Mouse (Mus musculus) heart, embryonic 15.5 days (tissue): ENCODE measurements at regions not wholly inside any gene's neighbourhood (a gene's known extent, or its start where the extent isn't known, plus 50 kb on each side); places are given as distances from the start of the nearest gene placed in this dataset.

Experiments used
- ATAC-seq: fragments of 200-750 bp; cut with Nextera tagmentation; replicated peaks from 2 replicates; pipeline ENCODE4 v1.8.0; 2017; ENCODE audit warnings: low read depth, moderate TSS enrichment; ENCODE audit not compliant: insufficient number of reproducible peaks, insufficient read depth, low FRiP score
- H3K27ac ChIP-seq: fragments of 300-500 bp; sonication (generic); 2 replicates; pipeline ENCODE4 v1.5.1; 2015; ENCODE audit warnings: mild to moderate bottlenecking, inconsistent platforms
- H3K27me3 ChIP-seq: fragments of 300-500 bp; sonication (generic); 2 replicates; pipeline ENCODE4 v1.6.1; 2015; ENCODE audit warnings: inconsistent platforms
- H3K36me3 ChIP-seq: fragments of 300-500 bp; sonication (generic); 2 replicates; pipeline ENCODE4 v1.6.1; 2015; ENCODE audit warnings: mild to moderate bottlenecking, inconsistent platforms
- H3K4me1 ChIP-seq: fragments of 300-500 bp; sonication (generic); replicated peaks from 2 replicates; pipeline ENCODE4 v1.6.1; 2015; ENCODE audit warnings: inconsistent platforms
- H3K4me2 ChIP-seq: fragments of 300-500 bp; sonication (generic); 2 replicates; pipeline ENCODE4 v1.6.1; 2015; ENCODE audit warnings: inconsistent platforms, mild to moderate bottlenecking, moderate library complexity
- H3K4me3 ChIP-seq: fragments of 300-500 bp; sonication (generic); 2 replicates; pipeline ENCODE4 v1.5.1; 2015; ENCODE audit warnings: mild to moderate bottlenecking, inconsistent platforms
- H3K9ac ChIP-seq: fragments of 300-500 bp; sonication (generic); 2 replicates; pipeline ENCODE4 v1.6.1; 2015; ENCODE audit warnings: mild to moderate bottlenecking, inconsistent platforms
- H3K9me3 ChIP-seq: fragments of 300-500 bp; sonication (generic); replicated peaks from 2 replicates; pipeline ENCODE4 v1.6.1; 2016; ENCODE audit warnings: inconsistent platforms
- WGBS: fragments of 180-500 bp; shearing (Covaris S2); methylation state at CpG from one replicate; pipeline ENCODE4 v1.1.7; 2015; ENCODE audit warnings: mixed read lengths; 5-methylcytosine and 5-hydroxymethylcytosine counted together

DNA sequence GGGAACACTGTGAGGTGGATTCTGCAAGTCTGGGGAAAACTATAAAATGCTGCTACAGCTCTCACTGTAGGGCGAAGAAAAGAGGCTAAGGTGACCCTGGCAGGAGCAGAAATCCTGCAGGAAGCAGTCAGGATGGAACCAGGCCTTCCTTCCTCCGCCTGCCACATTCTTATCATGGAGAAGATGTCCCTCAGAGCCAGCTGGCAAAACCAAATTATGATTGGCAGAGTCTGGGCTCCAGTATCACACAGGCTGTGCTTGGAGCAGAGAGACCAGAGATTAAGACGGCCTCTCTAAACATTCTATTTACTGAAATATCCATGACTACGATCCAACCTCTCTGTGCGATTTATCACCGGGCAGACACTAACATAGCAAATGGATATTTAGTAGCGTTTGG is 92.2 kb upstream of the Max start:
- WGBS: 70% methylated on average over 7 of the region's 7 CpGs
- H3K4me3 ChIP-seq: no peak overlapping the region
- H3K36me3 ChIP-seq: no peaks in the 10 kb centered on the region
- no peak overlapping the region for H3K27ac ChIP-seq
- H3K9me3 ChIP-seq: no peaks in the 10 kb centered on the region
- 0 out of 2 replicates have a peak, but pooled peaks cover 5% of the 10 kb centered on the region for H3K27me3 ChIP-seq
- peaks cover 8% of the 10 kb centered on the region; the same call in 1 of the 2 replicates for H3K4me1 ChIP-seq
- no peak overlapping the region for H3K4me2 ChIP-seq
- no peak overlapping the region for H3K9ac ChIP-seq
- ATAC-seq: no peak

DNA sequence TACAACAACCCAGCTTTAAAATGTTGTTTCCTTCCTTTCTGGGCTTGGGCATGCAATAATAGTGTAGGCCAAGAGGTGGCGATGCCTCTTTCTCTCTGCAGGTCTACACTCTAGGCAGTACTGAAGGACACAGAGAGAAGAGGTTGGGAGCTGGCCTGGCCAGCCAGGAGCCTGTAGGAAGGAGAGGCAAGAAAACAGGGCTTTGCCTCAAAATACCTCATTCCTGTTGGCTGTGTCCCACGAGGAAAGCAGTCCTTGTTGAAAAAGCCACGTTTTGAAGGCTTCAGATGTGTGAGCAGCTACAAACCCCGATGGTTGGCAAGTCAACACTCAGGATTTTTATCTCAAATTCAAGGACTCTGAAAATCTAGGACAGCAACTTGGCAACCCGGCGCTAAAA is 90.9 kb upstream of the Max start:
- Histone ChIP-seq H3K4me1 (0 out of 2 replicates have a peak, but pooled peaks cover 8% of the 10 kb centered on the region), H3K9ac (no peak overlapping the region), H3K4me2 (no peak overlapping the region), H3K27ac (no peak overlapping the region), H3K36me3 (no peaks in the 10 kb centered on the region), H3K9me3 (no peaks in the 10 kb centered on the region), H3K27me3 (0 out of 2 replicates have a peak, but pooled peaks cover 6% of the 10 kb centered on the region), H3K4me3 (no peak overlapping the region)
- 56% methylated on average over 6 of the region's 6 CpGs for WGBS
- ATAC-seq: no peak

- Histone ChIP-seq H3K27ac (no peak overlapping the region), H3K9me3 (no peaks in the 10 kb centered on the region), H3K4me1 (peaks cover 7% of the 10 kb centered on the region; the same call in 1 of the 2 replicates), H3K36me3 (no peaks in the 10 kb centered on the region), H3K9ac (no peak overlapping the region), H3K27me3 (0 out of 2 replicates have a peak, but pooled peaks cover 6% of the 10 kb centered on the region), H3K4me2 (no peak overlapping the region), H3K4me3 (no peak overlapping the region)
- WGBS: 49% methylated on average over 11 of the region's 11 CpGs
- ATAC-seq: no peak
Observed at GRCm38 (mm10) chr12:77048380-77048779, 86.4 kb upstream of the Max start.

DNA sequence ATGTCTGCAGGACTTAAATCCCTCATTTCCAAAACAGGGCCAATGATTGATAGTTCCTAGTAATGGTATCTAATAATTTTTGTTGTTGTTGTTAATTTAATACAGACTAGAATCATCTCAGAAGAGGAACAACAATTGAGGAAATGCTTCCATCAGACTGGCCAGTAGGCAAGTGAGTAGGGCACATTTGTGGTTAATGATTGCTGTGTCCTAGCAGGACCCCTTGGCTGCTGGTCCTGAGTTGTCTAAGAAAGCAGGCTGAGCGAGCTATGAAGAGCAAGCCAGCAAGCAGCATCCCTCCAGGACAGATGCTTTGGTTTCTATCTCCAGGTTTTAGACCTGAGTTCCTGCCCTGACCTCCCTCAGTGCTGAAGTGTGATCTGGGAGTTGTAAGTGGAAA is 85.3 kb upstream of the Max start:
- Histone ChIP-seq H3K4me2 (no peak overlapping the region), H3K4me1 (peaks cover 7% of the 10 kb centered on the region; the same call in 1 of the 2 replicates), H3K4me3 (no peak overlapping the region), H3K27me3 (0 out of 2 replicates have a peak, but pooled peaks cover 6% of the 10 kb centered on the region), H3K36me3 (no peaks in the 10 kb centered on the region), H3K9ac (no peak overlapping the region), H3K9me3 (no peaks in the 10 kb centered on the region), H3K27ac (no peak overlapping the region)
- 96% methylated on average over 1 of the region's 1 CpGs for WGBS
- no peak for ATAC-seq

- 30% methylated on average over 2 of the region's 2 CpGs for WGBS
- ATAC-seq: 0 out of 2 replicates have a peak, but pooled peaks have one; percentile 22
- Histone ChIP-seq H3K9ac (no peak overlapping the region), H3K4me2 (no peak overlapping the region), H3K27me3 (0 out of 2 replicates have a peak, but pooled peaks cover 6% of the 10 kb centered on the region), H3K9me3 (no peaks in the 10 kb centered on the region), H3K36me3 (no peaks in the 10 kb centered on the region), H3K27ac (no peak overlapping the region), H3K4me3 (no peak overlapping the region), H3K4me1 (peaks cover 7% of the 10 kb centered on the region; the same call in 1 of the 2 replicates)
Observed at GRCm38 (mm10) chr12:77045956-77046355, 84.0 kb upstream of the Max start.

GRCm38 (mm10) chr12:77045356-77045755 is 83.4 kb upstream of the Max start:
- no peak overlapping the region for H3K4me3 ChIP-seq
- peaks cover 7% of the 10 kb centered on the region; the same call in 1 of the 2 replicates for H3K4me1 ChIP-seq
- 0 out of 2 replicates have a peak, but pooled peaks cover 6% of the 10 kb centered on the region for H3K27me3 ChIP-seq
- H3K36me3 ChIP-seq: no peaks in the 10 kb centered on the region
- no peak overlapping the region for H3K9ac ChIP-seq
- no peaks in the 10 kb centered on the region for H3K9me3 ChIP-seq
- H3K27ac ChIP-seq: no peak overlapping the region
- H3K4me2 ChIP-seq: no peak overlapping the region
- whole genome bisulfite sequencing: 77% methylated on average over 10 of the region's 10 CpGs
- no peak for ATAC-seq

DNA sequence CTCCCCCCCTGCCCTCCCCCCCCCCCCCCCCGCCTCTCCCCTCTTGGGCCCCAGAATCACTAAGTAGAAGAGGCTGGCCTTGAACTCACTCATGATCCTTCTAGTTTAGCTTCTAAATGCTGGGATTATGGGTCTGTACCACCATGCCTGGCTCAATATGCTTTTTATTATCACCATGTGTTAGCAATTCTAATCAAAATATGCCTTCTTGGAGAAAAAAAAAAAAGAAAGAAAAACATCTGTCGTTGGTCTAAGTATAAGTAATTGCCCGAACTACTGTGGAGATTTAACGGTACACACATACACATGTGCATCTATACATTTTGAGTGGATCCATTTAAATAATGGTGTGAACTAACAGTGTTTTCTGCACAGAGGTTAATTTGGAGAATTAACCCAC is 80.4 kb upstream of the Max start:
- no peak overlapping the region for H3K27ac ChIP-seq
- no peak overlapping the region for H3K4me2 ChIP-seq
- 65% methylated on average over 4 of the region's 4 CpGs for WGBS
- H3K27me3 ChIP-seq: no peaks in the 10 kb centered on the region
- H3K4me3 ChIP-seq: no peak overlapping the region
- H3K4me1 ChIP-seq: peaks cover 3% of the 10 kb centered on the region; the same call in 1 of the 2 replicates
- no peak for ATAC-seq
- H3K36me3 ChIP-seq: no peaks in the 10 kb centered on the region
- H3K9ac ChIP-seq: no peak overlapping the region
- H3K9me3 ChIP-seq: no peaks in the 10 kb centered on the region

DNA sequence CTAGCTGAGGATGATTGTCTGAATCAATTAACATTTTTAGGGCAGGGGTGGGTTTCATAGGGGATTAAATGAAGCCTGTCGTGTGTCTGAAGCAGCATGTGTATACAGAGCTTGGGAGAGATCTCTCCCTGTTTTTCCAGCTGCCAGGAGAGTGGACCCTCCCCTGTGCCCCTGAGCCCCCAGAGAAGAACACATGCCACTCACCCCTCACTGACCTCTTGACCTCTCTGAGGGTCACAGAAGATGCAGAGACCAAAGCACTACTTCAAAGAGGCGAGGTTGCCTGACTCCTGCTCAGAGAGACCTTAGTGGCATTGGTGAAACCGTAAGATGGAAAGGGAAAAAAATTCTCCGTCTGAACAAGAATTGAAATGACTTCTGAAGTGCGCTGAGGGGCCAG is 79.1 kb upstream of the Max start:
- WGBS: 62% methylated on average over 5 of the region's 5 CpGs
- H3K27ac ChIP-seq: no peak overlapping the region
- H3K9me3 ChIP-seq: no peaks in the 10 kb centered on the region
- no peaks in the 10 kb centered on the region for H3K36me3 ChIP-seq
- peaks cover under 1% of the 10 kb centered on the region; the same call in 1 of the 2 replicates for H3K4me1 ChIP-seq
- H3K9ac ChIP-seq: no peak overlapping the region
- H3K4me2 ChIP-seq: no peak overlapping the region
- no peak overlapping the region for H3K4me3 ChIP-seq
- H3K27me3 ChIP-seq: no peaks in the 10 kb centered on the region
- no peak for ATAC-seq

- WGBS: 80% methylated on average over 4 of the region's 4 CpGs
- no peaks in the 10 kb centered on the region for H3K36me3 ChIP-seq
- no peak overlapping the region for H3K9ac ChIP-seq
- H3K9me3 ChIP-seq: no peaks in the 10 kb centered on the region
- ATAC-seq: no peak
- H3K4me1 ChIP-seq: no peaks in the 10 kb centered on the region
- no peak overlapping the region for H3K4me3 ChIP-seq
- no peaks in the 10 kb centered on the region for H3K27me3 ChIP-seq
- H3K4me2 ChIP-seq: no peak overlapping the region
- H3K27ac ChIP-seq: no peak overlapping the region
Observed at GRCm38 (mm10) chr12:77039953-77040305, 77.9 kb upstream of the Max start.

DNA sequence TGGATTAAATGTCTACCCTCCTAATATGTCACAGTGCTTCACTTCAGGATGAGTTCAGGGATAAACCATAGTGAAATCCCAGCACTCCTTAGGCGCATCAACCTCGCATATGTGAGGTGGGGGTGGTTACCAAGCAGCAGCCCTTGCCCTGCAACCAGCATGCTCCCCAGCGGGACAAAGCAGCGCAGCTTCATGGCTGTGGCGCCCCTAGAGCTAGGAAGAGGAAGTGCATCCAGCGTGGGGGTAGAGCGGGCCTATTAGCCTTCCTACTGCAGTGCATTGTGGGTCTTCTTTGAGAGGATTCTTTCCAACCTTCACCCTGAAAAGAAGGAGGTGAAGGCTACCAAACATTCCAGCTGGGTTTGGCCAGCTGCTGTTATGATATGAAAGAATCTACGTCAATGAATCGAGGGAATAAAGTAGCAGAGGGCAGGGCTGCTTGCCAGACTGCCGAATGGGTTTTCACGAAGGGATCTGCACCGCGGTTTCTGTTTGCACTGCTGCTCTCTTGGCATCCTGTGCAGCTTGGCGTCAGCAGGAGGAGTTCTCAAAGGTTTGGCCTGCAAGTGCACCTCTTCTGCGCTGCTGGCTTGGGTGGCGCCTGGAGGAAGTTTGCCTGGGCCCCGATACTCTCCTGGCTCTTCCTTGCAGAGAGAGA is 77.4 kb upstream of the Max start:
- Histone ChIP-seq H3K4me2 (no peak overlapping the region), H3K27ac (no peak overlapping the region), H3K36me3 (no peaks in the 10 kb centered on the region), H3K9me3 (no peaks in the 10 kb centered on the region), H3K4me1 (no peaks in the 10 kb centered on the region), H3K9ac (no peak overlapping the region), H3K4me3 (no peak overlapping the region), H3K27me3 (no peaks in the 10 kb centered on the region)
- 79% methylated on average over 17 of the region's 17 CpGs for WGBS
- 0 out of 2 replicates have a peak, but pooled peaks have one; percentile 14 for ATAC-seq

GRCm38 (mm10) chr12:77035676-77036075 is 73.7 kb upstream of the Max start:
- no peak overlapping the region for H3K4me3 ChIP-seq
- ATAC-seq: no peak
- H3K9ac ChIP-seq: no peak overlapping the region
- no peaks in the 10 kb centered on the region for H3K9me3 ChIP-seq
- 55% methylated on average over 2 of the region's 2 CpGs for WGBS
- H3K36me3 ChIP-seq: no peaks in the 10 kb centered on the region
- no peak overlapping the region for H3K4me2 ChIP-seq
- no peak overlapping the region for H3K27ac ChIP-seq
- no peaks in the 10 kb centered on the region for H3K4me1 ChIP-seq
- H3K27me3 ChIP-seq: no peaks in the 10 kb centered on the region

GRCm38 (mm10) chr12:77031448-77031847 is 69.4 kb upstream of the Max start:
- Histone ChIP-seq H3K9ac (no peak overlapping the region), H3K4me2 (no peak overlapping the region), H3K4me3 (no peak overlapping the region), H3K27ac (no peak overlapping the region), H3K4me1 (no peaks in the 10 kb centered on the region), H3K27me3 (no peaks in the 10 kb centered on the region), H3K36me3 (no peaks in the 10 kb centered on the region), H3K9me3 (no peaks in the 10 kb centered on the region)
- 53% methylated on average over 1 of the region's 1 CpGs for WGBS
- ATAC-seq: no peak
